Mouse (Mus musculus) kidney, postnatal 0 days (tissue): ENCODE data around the gene Atp1a3. TPM values are rescaled to one million over a fixed set of nuclear protein-coding genes. Genes with fewer than 3 reads are reported as not detected.

Experiments used
- ATAC-seq: fragments of 200-750 bp; cut with Nextera tagmentation; replicated peaks from 2 replicates; pipeline ENCODE4 v1.8.0; 2017; ENCODE audit warnings: low read depth, moderate number of reproducible peaks, moderate TSS enrichment, moderate library complexity; ENCODE audit not compliant: low FRiP score
- DNase-seq: peaks from one replicate; pipeline ENCODE4 v3.0.0-alpha.2; 2016; ENCODE audit warnings: low spot score
- H3K27ac ChIP-seq: fragments of 300-500 bp; sonication (generic); 2 replicates; pipeline ENCODE4 v1.5.1; 2014; ENCODE audit warnings: mild to moderate bottlenecking
- H3K27me3 ChIP-seq: fragments of 300-500 bp; sonication (generic); 2 replicates; pipeline ENCODE4 v1.6.1; 2014; ENCODE audit warnings: low read length, mixed read lengths; ENCODE audit not compliant: insufficient read depth
- H3K36me3 ChIP-seq: fragments of 300-500 bp; sonication (generic); 2 replicates; pipeline ENCODE4 v1.6.1; 2014; ENCODE audit warnings: low read length, mixed read lengths; ENCODE audit not compliant: insufficient read depth
- H3K4me1 ChIP-seq: fragments of 300-500 bp; sonication (generic); replicated peaks from 2 replicates; pipeline ENCODE4 v1.6.1; 2014; ENCODE audit warnings: antibody characterized with exemption, low read length, mixed read lengths; ENCODE audit not compliant: insufficient read depth
- H3K4me2 ChIP-seq: fragments of 300-500 bp; sonication (generic); 2 replicates; pipeline ENCODE4 v1.6.1; 2014; ENCODE audit warnings: mild to moderate bottlenecking, low read length, moderate library complexity, mixed read lengths
- H3K4me3 ChIP-seq: fragments of 300-500 bp; sonication (generic); replicated peaks from 2 replicates; pipeline ENCODE4 v1.5.1; 2014; ENCODE audit warnings: low read depth, low read length
- H3K9ac ChIP-seq: fragments of 300-500 bp; sonication (generic); 2 replicates; pipeline ENCODE4 v1.6.1; 2014; ENCODE audit warnings: low read depth, low read length
- H3K9me3 ChIP-seq: fragments of 300-500 bp; sonication (generic); replicated peaks from 2 replicates; pipeline ENCODE4 v1.6.1; 2016; ENCODE audit warnings: low read length, inconsistent platforms, mixed read lengths
- CTCF ChIP-seq: IDR thresholded peaks from 2 replicates; pipeline ENCODE4 v1.5.1; 2016; ENCODE audit warnings: antibody characterized with exemption, low read depth, mild to moderate bottlenecking, moderate library complexity
- WGBS: fragments of 180-500 bp; shearing (Covaris S2); extraction: QIAGEN DNeasy Blood & Tissue Kit; methylation state at CpG from one replicate; pipeline ENCODE4 v1.1.7; 2014; 5-methylcytosine and 5-hydroxymethylcytosine counted together
- microRNA-seq: library from miRNA; unstranded; fragments of <30 nt; microRNA quantifications from one replicate; pipeline ENCODE4, GENCODE M21; 2016
- polyA plus RNA-seq: library from polyadenylated mRNA; unstranded; fragments of >200 nt; fragmentation: Nextera tagmentation; extraction: Ambion mirVana; gene quantifications from 2 replicates; pipeline ENCODE4 v1.2.1, GENCODE M21; 2015

Gene Atp1a3
- polyA plus RNA-seq, 1 experiment from 2014 or later = 0.36 TPM

DNA sequence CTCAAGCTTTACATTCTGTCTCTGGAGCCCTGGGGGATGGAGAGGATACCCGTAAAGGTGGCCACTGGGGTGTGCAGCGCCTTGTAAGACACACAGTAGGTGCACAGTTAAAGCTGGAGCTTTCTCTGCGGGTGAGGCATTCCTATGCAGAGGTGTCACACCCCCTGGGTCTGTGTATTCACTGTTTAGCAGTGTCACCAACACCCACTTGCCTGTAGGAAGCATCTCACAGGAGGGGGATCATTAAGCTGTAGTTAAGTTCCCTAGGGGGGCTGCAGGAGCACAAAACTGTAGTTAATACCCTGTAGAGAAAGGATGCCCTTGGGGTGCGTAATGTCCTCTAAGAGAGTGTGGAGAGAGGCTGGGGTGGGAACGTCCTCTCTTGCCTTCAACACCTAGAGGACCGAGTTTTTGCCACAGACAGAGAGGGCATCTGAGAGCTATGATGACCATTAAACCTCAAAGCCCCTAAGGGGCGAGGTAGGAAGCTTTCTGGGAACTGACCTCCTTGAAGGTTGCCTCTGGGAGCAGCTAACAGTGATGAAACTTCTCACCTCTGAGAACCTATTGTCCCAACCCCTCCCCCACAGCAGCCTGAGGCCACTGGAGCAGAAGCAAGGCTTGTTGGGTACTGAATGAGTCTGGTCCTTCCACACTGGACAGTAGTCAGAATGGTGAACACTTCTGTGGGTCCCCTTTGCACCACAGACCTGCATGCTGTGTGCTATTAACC is 58.3 kb downstream of the Atp1a3 start:
- H3K27ac ChIP-seq = no peak overlapping the region
- no peaks in the 10 kb centered on the region for H3K9me3 ChIP-seq
- H3K4me2 ChIP-seq = no peak overlapping the region

DNA sequence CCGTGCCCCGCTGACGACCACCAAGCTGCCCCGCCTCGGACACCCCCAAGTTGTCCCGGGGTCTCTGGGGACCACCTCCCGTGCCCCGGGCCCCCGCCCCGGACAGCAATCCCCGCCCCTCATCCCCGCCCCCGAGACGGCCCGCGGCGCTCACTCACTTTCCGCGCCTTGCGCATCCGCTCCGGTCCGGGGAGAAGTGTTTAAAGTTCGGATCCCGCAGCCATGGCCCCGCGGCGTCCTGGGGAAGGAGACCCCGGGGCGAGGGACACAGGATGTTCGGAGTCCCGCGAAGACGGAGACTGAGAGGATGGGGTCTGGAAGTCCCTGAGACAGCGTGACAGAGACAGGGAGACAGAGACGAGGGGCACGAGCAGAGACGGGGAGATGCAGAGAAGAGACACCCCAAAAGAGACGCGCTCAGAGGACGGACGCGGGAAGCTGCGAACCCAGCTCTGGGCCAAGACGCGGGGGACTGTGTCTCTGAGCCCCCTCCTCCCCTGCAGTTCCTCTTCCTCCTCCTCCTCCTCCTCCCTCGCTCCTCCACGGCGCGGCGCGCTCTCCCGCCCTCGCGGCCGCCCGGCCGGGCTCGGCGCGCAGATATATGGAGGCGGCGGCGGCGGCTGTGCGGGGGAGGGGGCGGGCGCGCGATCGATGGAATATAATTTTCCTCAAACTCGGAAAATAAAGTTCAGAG is 61.4 kb downstream of the Atp1a3 start, which contains the start of gene Gm4881:
Gm4881 (minus strand) TSS at position 238 of the 694 bp plus-strand sequence.
- no peaks in the 10 kb centered on the region for H3K9me3 ChIP-seq
- no peak for DNase-seq
- no peaks in the 10 kb centered on the region for H3K36me3 ChIP-seq
- 2% methylated on average over 54 of the region's 72 CpGs for WGBS
- H3K27me3 ChIP-seq = peaks cover 77% of the 10 kb centered on the region
- peak within 1 kb of the TSS; percentile 62 for H3K4me2 ChIP-seq
- H3K4me3 ChIP-seq = peak within 1 kb of the TSS; percentile 31
- H3K27ac ChIP-seq = no peak within 1 kb of the TSS
- no peak for ATAC-seq
- no peaks in the 10 kb centered on the region for H3K4me1 ChIP-seq
- H3K9ac ChIP-seq = no peak within 1 kb of the TSS
- no peak for TF ChIP-seq CTCF

More for the DNA sequence above, 58.3 kb downstream of the Atp1a3 start:
- Histone ChIP-seq H3K27me3 (peaks cover 95% of the 10 kb centered on the region), H3K9ac (no peak overlapping the region), H3K4me3 (no peak overlapping the region), H3K4me1 (no peaks in the 10 kb centered on the region), H3K36me3 (no peaks in the 10 kb centered on the region)
- ATAC-seq (no peak), DNase-seq (no peak)
- WGBS = 2% methylated on average over 7 of the region's 7 CpGs
- TF ChIP-seq CTCF = no peak

DNA sequence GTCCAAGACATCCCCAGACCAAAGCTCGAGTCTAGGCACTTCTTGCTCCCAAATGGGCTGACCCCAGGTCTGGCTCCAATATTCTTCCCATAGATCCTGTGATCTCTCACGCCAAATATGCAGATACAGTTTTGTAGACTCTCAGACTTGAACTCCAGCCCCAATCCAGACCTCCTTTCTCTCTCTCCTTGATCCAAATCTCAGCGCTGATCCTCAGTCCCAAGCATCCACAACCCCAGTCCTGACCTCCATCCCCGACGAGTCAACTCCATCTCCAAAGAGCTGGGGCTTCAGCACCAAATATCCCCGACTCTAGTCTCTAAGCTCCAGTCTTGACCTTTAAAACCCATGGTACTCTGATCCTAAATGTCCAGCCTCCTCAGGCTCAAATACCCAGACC is 62.1 kb downstream of the Atp1a3 start:
- no peak for DNase-seq
- H3K4me2 ChIP-seq = no peak overlapping the region
- WGBS = 6% methylated on average over 6 of the region's 6 CpGs
- H3K36me3 ChIP-seq = no peaks in the 10 kb centered on the region
- H3K4me1 ChIP-seq = no peaks in the 10 kb centered on the region
- TF ChIP-seq CTCF = no peak
- ATAC-seq = no peak
- H3K9me3 ChIP-seq = no peaks in the 10 kb centered on the region
- peaks cover 71% of the 10 kb centered on the region for H3K27me3 ChIP-seq
- no peak overlapping the region for H3K9ac ChIP-seq
- no peak overlapping the region for H3K27ac ChIP-seq
- no peak overlapping the region for H3K4me3 ChIP-seq

DNA sequence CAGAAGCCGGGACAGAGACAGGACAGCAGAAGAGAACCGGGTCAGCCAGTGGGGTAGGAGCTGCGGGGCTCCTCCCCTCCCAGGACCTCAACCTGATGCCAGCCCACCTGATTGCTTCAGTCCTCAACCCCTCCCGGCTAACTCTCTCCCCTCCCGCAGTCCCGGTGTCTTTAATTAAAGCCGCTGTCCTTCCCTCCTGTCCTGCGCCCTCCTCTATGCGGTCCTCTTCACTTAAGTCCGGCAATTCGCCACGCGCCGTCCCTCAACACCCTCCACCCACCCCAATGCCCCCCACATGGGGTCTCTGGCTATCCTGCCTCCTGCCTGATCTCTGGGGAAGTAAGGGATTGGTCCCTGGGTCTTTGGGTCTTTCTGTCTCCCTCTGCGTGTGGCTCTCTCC is 74.1 kb downstream of the Atp1a3 start:
- Histone ChIP-seq H3K27me3 (peaks cover 41% of the 10 kb centered on the region), H3K36me3 (0 out of 2 replicates have a peak, but pooled peaks cover 4% of the 10 kb centered on the region), H3K4me2 (no peak overlapping the region), H3K4me1 (0 out of 2 replicates have a peak, but pooled peaks cover 4% of the 10 kb centered on the region), H3K9ac (no peak overlapping the region), H3K9me3 (no peaks in the 10 kb centered on the region), H3K27ac (no peak overlapping the region), H3K4me3 (no peak overlapping the region)
- WGBS = 2% methylated on average over 14 of the region's 15 CpGs
- no peak for TF ChIP-seq CTCF
- no peak for DNase-seq
- ATAC-seq = no peak

- Histone ChIP-seq H3K9me3 (no peaks in the 10 kb centered on the region), H3K27ac (no peak overlapping the region), H3K4me2 (no peak overlapping the region), H3K36me3 (peaks cover 7% of the 10 kb centered on the region; the same call in 1 of the 2 replicates), H3K4me1 (0 out of 2 replicates have a peak, but pooled peaks cover 4% of the 10 kb centered on the region), H3K9ac (no peak overlapping the region), H3K4me3 (no peak overlapping the region), H3K27me3 (peaks cover 41% of the 10 kb centered on the region)
- no peak for ATAC-seq
- WGBS = 44% methylated on average over 6 of the region's 6 CpGs
- TF ChIP-seq CTCF = no peak
- DNase-seq = no peak
Measured at GRCm38 (mm10) chr7:24930475-24930874, 75.3 kb downstream of the Atp1a3 start.

Small RNA genes lying within 50 kb of the gene (microRNA-seq; reads per million reads assigned to microRNA genes)
- not detected for gene Mir7046
- not detected for gene Mir7047

Other genes starting within 250 kb of the Atp1a3 start
- gene Cd177, start 245.6 kb downstream of the Atp1a3 start, polyA plus RNA-seq = 0.05 and 0.36 TPM in 2 replicates
- 0.11 and 0.22 TPM in 2 replicates for gene Ceacam10, start 228.8 kb downstream of the Atp1a3 start, polyA plus RNA-seq
- gene Gm9844, start 143.7 kb downstream of the Atp1a3 start, polyA plus RNA-seq = 16.5 and 18.6 TPM in 2 replicates
- gene Lypd4, start 136.0 kb downstream of the Atp1a3 start, polyA plus RNA-seq = not detected in 2 replicates
- 0.12 and 0.19 TPM in 2 replicates for gene Dmrtc2, start 135.9 kb downstream of the Atp1a3 start, polyA plus RNA-seq
- gene Rps19, start 121.6 kb downstream of the Atp1a3 start, polyA plus RNA-seq = 2,933 and 3,330 TPM in 2 replicates
- 1.7 and 2.7 TPM in 2 replicates for gene Cd79a, start 108.6 kb downstream of the Atp1a3 start, polyA plus RNA-seq
- gene Arhgef1, start 103.0 kb downstream of the Atp1a3 start, polyA plus RNA-seq = 63.6 and 66.1 TPM in 2 replicates
- gene Gm4881, start 61.5 kb downstream of the Atp1a3 start, polyA plus RNA-seq = not detected in 2 replicates
- gene Rabac1, start 33.2 kb downstream of the Atp1a3 start, polyA plus RNA-seq = 292 and 315 TPM in 2 replicates
- 3.4 and 3.5 TPM in 2 replicates for gene Grik5, start 66.4 kb upstream of the Atp1a3 start, polyA plus RNA-seq
- 23.5 and 24.9 TPM in 2 replicates for gene Zfp574, start 66.6 kb upstream of the Atp1a3 start, polyA plus RNA-seq
- gene Pou2f2, start 173.8 kb upstream of the Atp1a3 start, polyA plus RNA-seq = 0.45 and 0.59 TPM in 2 replicates
- gene Dedd2, start 214.7 kb upstream of the Atp1a3 start, polyA plus RNA-seq = 13.9 and 15.6 TPM in 2 replicates
- 1.9 and 2.1 TPM in 2 replicates for gene Zfp526, start 215.5 kb upstream of the Atp1a3 start, polyA plus RNA-seq
- gene Gsk3a, start 231.9 kb upstream of the Atp1a3 start, polyA plus RNA-seq = 7.8 and 9.8 TPM in 2 replicates
- gene Erf, start 244.8 kb upstream of the Atp1a3 start, polyA plus RNA-seq = 12.7 and 18.6 TPM in 2 replicates